Mouse (Mus musculus) heart, embryonic 12.5 days (tissue): Measurements from ENCODE around the gene Adal. TPM values are rescaled to one million over a fixed set of nuclear protein-coding genes. Genes with fewer than 3 reads are reported as not detected.

Experiments
- ATAC-seq: fragments of 200-750 bp; cut with Nextera tagmentation; 2 replicates; pipeline ENCODE4 v1.8.0; 2017; ENCODE audit warnings: moderate TSS enrichment, moderate library complexity; ENCODE audit not compliant: insufficient number of reproducible peaks, low FRiP score
- H3K27ac ChIP-seq: fragments of 300-500 bp; sonication (generic); 2 replicates; pipeline ENCODE4 v1.5.1; 2016; ENCODE audit warnings: mild to moderate bottlenecking, moderate library complexity; ENCODE audit not compliant: poor library complexity, severe bottlenecking
- H3K27me3 ChIP-seq: fragments of 300-500 bp; sonication (generic); replicated peaks from 2 replicates; pipeline ENCODE4 v1.6.1; 2016; ENCODE audit warnings: mild to moderate bottlenecking, moderate library complexity
- H3K36me3 ChIP-seq: fragments of 300-500 bp; sonication (generic); 2 replicates; pipeline ENCODE4 v1.6.1; 2016; ENCODE audit warnings: mild to moderate bottlenecking, moderate library complexity
- H3K4me1 ChIP-seq: fragments of 300-500 bp; sonication (generic); replicated peaks from 2 replicates; pipeline ENCODE4 v1.6.1; 2016; ENCODE audit warnings: mild to moderate bottlenecking
- H3K4me2 ChIP-seq: fragments of 300-500 bp; sonication (generic); 2 replicates; pipeline ENCODE4 v1.6.1; 2016; ENCODE audit warnings: mild to moderate bottlenecking, moderate library complexity
- H3K4me3 ChIP-seq: fragments of 300-500 bp; sonication (generic); 2 replicates; pipeline ENCODE4 v1.5.1; 2016; ENCODE audit warnings: mild to moderate bottlenecking
- H3K9ac ChIP-seq: fragments of 300-500 bp; sonication (generic); 2 replicates; pipeline ENCODE4 v1.6.1; 2016; ENCODE audit warnings: mild to moderate bottlenecking, moderate library complexity
- H3K9me3 ChIP-seq: fragments of 300-500 bp; sonication (generic); replicated peaks from 2 replicates; pipeline ENCODE4 v1.6.1; 2016; ENCODE audit warnings: mild to moderate bottlenecking, moderate library complexity
- WGBS: fragments of 180-500 bp; shearing (Covaris S2); methylation state at CpG from one replicate; pipeline ENCODE4 v1.1.7; 2016; 5-methylcytosine and 5-hydroxymethylcytosine counted together
- polyA plus RNA-seq: library from polyadenylated mRNA; unstranded; fragments of >200 nt; fragmentation: Nextera tagmentation; extraction: Ambion mirVana; gene quantifications from 2 replicates; pipeline ENCODE4 v1.2.1, GENCODE M21; 2016

Gene Adal
- polyA plus RNA-seq, 1 experiment from 2014 or later = 13.7 TPM

- Histone ChIP-seq H3K9ac (peak overlapping the region; percentile 88), H3K4me1 (peaks cover 24% of the 10 kb centered on the region), H3K36me3 (peaks cover 29% of the 10 kb centered on the region), H3K27me3 (no peaks in the 10 kb centered on the region), H3K4me2 (peak overlapping the region; percentile 88), H3K4me3 (peak overlapping the region; percentile 76), H3K27ac (peak overlapping the region; percentile 98), H3K9me3 (0 out of 2 replicates have a peak, but pooled peaks cover 4% of the 10 kb centered on the region)
- WGBS = 41% methylated on average over 29 of the region's 29 CpGs
- peak; percentile 28; the same call in 1 of the 2 replicates for ATAC-seq
These were observed 786 bp upstream of the Adal start for GRCm38 (mm10) chr2:121139266-121140017.

DNA sequence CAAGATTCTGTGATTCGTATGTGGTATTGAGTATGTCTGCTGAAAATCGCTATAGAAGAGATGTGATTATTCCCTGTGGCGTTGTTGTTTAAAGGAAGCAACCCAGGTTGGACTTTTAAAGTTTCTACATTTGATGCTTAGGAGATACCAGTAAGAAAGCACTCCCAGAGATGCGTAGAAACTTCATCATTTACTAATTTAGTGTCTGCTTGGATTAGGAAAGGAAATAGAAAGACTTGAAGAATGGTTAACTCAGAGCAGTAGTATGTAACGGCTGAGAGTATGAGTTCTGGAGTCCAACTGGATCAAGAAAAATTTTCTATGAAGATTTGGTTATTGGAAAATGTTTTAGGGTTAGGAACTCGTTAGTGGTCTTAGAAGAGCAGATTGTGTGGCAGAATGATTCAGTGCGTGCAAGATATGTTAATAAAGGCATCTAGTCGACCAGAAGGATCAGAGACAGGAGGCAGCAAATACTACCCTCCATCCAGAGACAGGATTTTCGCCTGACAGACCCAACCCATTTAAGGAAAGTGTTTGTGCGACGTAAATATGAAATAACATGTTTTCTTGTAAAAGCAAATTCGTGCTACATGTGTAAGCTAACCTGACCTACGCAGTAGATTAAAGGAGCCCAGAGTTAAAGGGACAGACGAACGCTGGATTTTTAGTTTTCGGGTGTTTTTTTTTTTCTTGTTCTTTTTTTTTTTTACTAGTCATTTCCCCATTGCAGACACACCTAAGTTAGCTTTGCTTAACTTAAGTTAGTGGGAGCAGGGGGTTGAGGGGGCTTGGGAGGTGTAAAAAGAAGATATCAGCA is 1.2 kb downstream of the Adal start:
- Histone ChIP-seq H3K4me1 (peaks cover 24% of the 10 kb centered on the region), H3K9ac (peak overlapping the region; percentile 88), H3K36me3 (peaks cover 38% of the 10 kb centered on the region), H3K4me3 (peak overlapping the region; percentile 76), H3K4me2 (peak overlapping the region; percentile 88), H3K9me3 (0 out of 2 replicates have a peak, but pooled peaks cover 4% of the 10 kb centered on the region), H3K27ac (peak overlapping the region; percentile 98), H3K27me3 (no peaks in the 10 kb centered on the region)
- no peak for ATAC-seq
- WGBS = 75% methylated on average over 16 of the region's 16 CpGs

DNA sequence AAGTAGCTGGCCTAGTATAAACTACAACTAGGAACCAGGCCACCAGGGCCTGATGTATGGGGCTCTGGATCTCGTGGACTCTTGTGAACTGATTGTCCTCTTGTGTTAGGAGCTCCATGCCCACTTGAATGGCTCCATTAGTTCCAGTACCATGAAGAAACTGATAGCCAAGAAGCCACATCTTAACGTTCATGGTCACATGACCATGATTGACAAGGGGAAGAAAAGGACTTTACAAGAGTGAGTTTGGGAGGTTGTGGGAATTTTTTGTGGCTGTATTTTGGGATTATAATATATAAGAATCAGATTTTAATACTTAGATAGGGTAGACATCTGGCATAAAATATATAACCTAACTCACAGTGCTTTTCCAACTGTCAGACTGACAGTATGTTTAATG is 2.2 kb downstream of the Adal start:
- peaks cover 24% of the 10 kb centered on the region for H3K4me1 ChIP-seq
- H3K4me2 ChIP-seq = no peak overlapping the region
- no peak overlapping the region for H3K27ac ChIP-seq
- H3K9me3 ChIP-seq = 0 out of 2 replicates have a peak, but pooled peaks cover 4% of the 10 kb centered on the region
- H3K9ac ChIP-seq = no peak overlapping the region
- H3K27me3 ChIP-seq = no peaks in the 10 kb centered on the region
- WGBS = 69% methylated on average over 2 of the region's 2 CpGs
- peaks cover 42% of the 10 kb centered on the region for H3K36me3 ChIP-seq
- no peak for ATAC-seq
- no peak overlapping the region for H3K4me3 ChIP-seq

DNA sequence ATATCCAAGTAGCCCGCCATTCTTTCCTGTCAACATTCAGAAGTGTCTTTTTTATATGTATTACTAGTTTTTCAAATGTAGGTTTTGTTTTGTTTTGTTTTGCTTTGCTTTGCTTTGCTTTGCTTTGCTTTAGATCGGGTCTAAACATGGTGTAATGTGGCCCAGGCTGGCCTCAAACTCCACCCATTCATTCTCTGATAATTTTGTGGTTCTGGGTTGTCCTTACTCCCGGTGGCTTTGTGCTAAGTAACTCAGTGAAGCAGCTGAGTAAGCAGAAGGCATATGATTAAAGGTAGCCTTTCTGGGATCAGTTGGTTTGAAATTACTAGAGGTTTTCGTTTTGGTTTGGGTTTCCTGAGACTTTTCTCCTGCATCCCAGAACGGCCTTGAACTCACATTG is 9.5 kb downstream of the Adal start:
- Histone ChIP-seq H3K36me3 (peaks cover 45% of the 10 kb centered on the region), H3K27me3 (no peaks in the 10 kb centered on the region), H3K4me1 (no peaks in the 10 kb centered on the region), H3K9me3 (no peaks in the 10 kb centered on the region), H3K27ac (no peak overlapping the region), H3K4me2 (no peak overlapping the region), H3K4me3 (no peak overlapping the region), H3K9ac (no peak overlapping the region)
- 81% methylated on average over 5 of the region's 5 CpGs for WGBS
- ATAC-seq = no peak

GRCm38 (mm10) chr2:121153100-121153499 is 12.9 kb downstream of the Adal start:
- Histone ChIP-seq H3K27me3 (no peaks in the 10 kb centered on the region), H3K9ac (no peak overlapping the region), H3K4me2 (no peak overlapping the region), H3K27ac (no peak overlapping the region), H3K9me3 (no peaks in the 10 kb centered on the region), H3K4me3 (no peak overlapping the region), H3K4me1 (no peaks in the 10 kb centered on the region), H3K36me3 (peaks cover 37% of the 10 kb centered on the region)
- no peak for ATAC-seq
- 83% methylated on average over 3 of the region's 3 CpGs for WGBS

GRCm38 (mm10) chr2:121169173-121169572 is 28.9 kb downstream of the Adal start:
- H3K4me1 ChIP-seq = peaks cover 18% of the 10 kb centered on the region
- ATAC-seq = no peak
- WGBS = 55% methylated on average over 4 of the region's 4 CpGs
- H3K4me3 ChIP-seq = peak overlapping the region; percentile 69
- H3K9ac ChIP-seq = peak overlapping the region; percentile 79
- H3K36me3 ChIP-seq = peaks cover 27% of the 10 kb centered on the region
- H3K4me2 ChIP-seq = peak overlapping the region; percentile 90
- H3K27me3 ChIP-seq = no peaks in the 10 kb centered on the region
- H3K9me3 ChIP-seq = no peaks in the 10 kb centered on the region
- H3K27ac ChIP-seq = no peak overlapping the region

GRCm38 (mm10) chr2:121169902-121170301 is 29.7 kb downstream of the Adal start:
- no peaks in the 10 kb centered on the region for H3K9me3 ChIP-seq
- no peak overlapping the region; the same call in 1 of the 2 replicates for H3K27ac ChIP-seq
- H3K4me1 ChIP-seq = peaks cover 18% of the 10 kb centered on the region
- H3K4me3 ChIP-seq = peak overlapping the region; percentile 69
- ATAC-seq = no peak
- 5% methylated on average over 9 of the region's 9 CpGs for WGBS
- peak overlapping the region; percentile 79 for H3K9ac ChIP-seq
- H3K4me2 ChIP-seq = peak overlapping the region; percentile 90
- peaks cover 27% of the 10 kb centered on the region for H3K36me3 ChIP-seq
- H3K27me3 ChIP-seq = no peaks in the 10 kb centered on the region

- no peaks in the 10 kb centered on the region for H3K27me3 ChIP-seq
- H3K9me3 ChIP-seq = no peaks in the 10 kb centered on the region
- H3K4me3 ChIP-seq = peak within 1 kb of the TSS; percentile 69
- H3K27ac ChIP-seq = peak within 1 kb of the TSS; percentile 83
- H3K9ac ChIP-seq = peak within 1 kb of the TSS; percentile 79
- H3K4me1 ChIP-seq = peaks cover 18% of the 10 kb centered on the region
- under 1% methylated on average over 36 of the region's 38 CpGs for WGBS
- ATAC-seq = peak; percentile 60
- H3K36me3 ChIP-seq = peaks cover 29% of the 10 kb centered on the region
- H3K4me2 ChIP-seq = peak within 1 kb of the TSS; percentile 90
These were observed 30.3 kb downstream of the Adal start, which contains the start of gene Tubgcp4 for GRCm38 (mm10) chr2:121170481-121170971. Gene Tubgcp4, plus strand, starts transcription at chr2:121170654.

DNA sequence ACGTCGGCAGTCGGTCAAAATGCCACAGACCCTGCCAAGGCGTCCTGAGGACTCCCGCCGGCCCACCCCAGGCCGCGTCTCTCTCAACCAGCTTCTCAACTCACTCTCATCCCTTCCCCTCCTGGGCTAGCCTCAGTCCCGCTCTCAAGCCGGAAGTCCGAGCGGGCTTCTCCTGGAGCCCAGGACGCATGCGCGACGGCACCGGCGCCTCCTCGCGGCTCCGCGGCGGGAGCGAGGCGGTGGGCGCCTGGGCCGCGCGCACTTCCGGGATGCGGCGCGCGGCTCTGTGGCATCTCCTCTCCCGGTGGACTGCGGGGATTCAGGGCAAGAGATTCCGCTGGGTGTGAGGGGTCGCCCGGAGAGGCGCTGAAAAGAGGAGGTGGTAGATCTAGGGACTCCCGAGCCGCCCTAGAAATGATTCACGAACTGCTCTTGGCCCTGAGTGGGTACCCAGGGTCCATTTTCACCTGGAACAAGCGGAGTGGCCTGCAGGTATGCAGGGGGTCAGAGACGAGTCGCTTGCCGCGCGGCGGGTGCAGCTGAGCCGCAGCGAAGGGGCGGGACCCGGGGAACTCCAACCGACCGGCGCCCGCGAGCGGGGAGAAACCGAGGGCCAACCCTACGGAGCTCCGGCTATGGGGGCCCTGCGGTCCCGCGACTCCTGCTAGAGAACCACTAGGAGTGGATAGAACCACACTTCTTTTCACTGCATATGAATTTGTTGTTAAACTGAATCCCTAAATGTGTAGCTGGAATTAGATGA is 30.9 kb downstream of the Adal start, which contains the start of gene Zscan29:
Zscan29 (minus strand) TSS at position 146 of the 763 bp plus-strand sequence.
- peaks cover 31% of the 10 kb centered on the region for H3K36me3 ChIP-seq
- no peaks in the 10 kb centered on the region for H3K27me3 ChIP-seq
- H3K27ac ChIP-seq = peak within 1 kb of the TSS; percentile 83
- no peaks in the 10 kb centered on the region for H3K9me3 ChIP-seq
- peak within 1 kb of the TSS; percentile 79 for H3K9ac ChIP-seq
- peak within 1 kb of the TSS; percentile 90 for H3K4me2 ChIP-seq
- ATAC-seq = peak; percentile 94
- peaks cover 18% of the 10 kb centered on the region for H3K4me1 ChIP-seq
- under 1% methylated on average over 65 of the region's 66 CpGs for WGBS
- peak within 1 kb of the TSS; percentile 69 for H3K4me3 ChIP-seq

- Histone ChIP-seq H3K4me2 (no peak overlapping the region), H3K36me3 (peaks cover 70% of the 10 kb centered on the region), H3K27ac (no peak overlapping the region), H3K27me3 (no peaks in the 10 kb centered on the region), H3K4me3 (no peak overlapping the region), H3K9ac (no peak overlapping the region), H3K4me1 (no peaks in the 10 kb centered on the region), H3K9me3 (no peaks in the 10 kb centered on the region)
- WGBS = 91% methylated on average over 3 of the region's 3 CpGs
- ATAC-seq = no peak
These were observed 38.7 kb downstream of the Adal start for GRCm38 (mm10) chr2:121178828-121179479.
